Mouse (Mus musculus) heart, postnatal 4 days (tissue): ENCODE measurements around the gene Lxn. TPM values are rescaled to one million over a fixed set of nuclear protein-coding genes. Genes with fewer than 3 reads are reported as not detected.

ENCODE experiments used
- DNase-seq: peaks from one replicate; pipeline ENCODE4 v3.0.0; 2021
- total RNA-seq, 2 experiments: library from RNA; stranded (reverse); gene quantifications; 2 replicates each; pipeline ENCODE4 v1.2.3; 2021

Lxn gene
- total RNA-seq, 2 experiments from 2014 or later = 23.1 to 23.4 TPM

GRCm38 (mm10) chr3:67459881-67460280, 3.8 kb downstream of the Lxn start:
- DNase-seq = no peak

DNA sequence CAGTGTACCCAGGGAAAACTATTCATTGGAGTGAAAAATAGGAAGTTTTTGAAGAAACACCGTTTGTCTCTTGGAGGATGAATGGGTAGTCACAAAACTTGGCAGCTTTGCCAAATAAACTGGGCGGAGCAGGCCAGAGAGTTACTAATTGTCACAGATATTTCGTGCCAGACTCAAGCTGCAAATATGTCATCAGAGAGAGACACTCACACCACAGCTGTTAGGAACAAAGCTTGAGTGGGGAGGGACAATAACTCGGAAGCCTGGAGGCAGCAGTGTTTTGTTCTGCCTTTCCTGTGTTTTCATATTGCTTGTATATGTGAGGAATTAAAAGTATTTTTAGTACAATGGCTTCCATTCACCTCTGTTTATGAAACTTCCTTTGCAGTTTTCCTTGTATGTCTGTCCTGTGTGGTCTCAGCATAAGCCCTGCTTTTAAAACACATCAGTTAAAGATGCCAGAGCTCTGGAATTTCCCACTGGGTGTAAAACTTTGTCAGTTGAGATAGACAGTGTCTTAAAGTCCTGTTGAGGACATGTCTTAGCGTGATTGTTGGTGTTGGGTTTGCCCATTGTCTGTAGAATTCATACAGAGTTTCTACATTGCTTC, 13.0 kb downstream of the Lxn start:
- peak; percentile 21 for DNase-seq

GRCm38 (mm10) chr3:67449660-67450059, 14.1 kb downstream of the Lxn start:
- DNase-seq = no peak

DNA sequence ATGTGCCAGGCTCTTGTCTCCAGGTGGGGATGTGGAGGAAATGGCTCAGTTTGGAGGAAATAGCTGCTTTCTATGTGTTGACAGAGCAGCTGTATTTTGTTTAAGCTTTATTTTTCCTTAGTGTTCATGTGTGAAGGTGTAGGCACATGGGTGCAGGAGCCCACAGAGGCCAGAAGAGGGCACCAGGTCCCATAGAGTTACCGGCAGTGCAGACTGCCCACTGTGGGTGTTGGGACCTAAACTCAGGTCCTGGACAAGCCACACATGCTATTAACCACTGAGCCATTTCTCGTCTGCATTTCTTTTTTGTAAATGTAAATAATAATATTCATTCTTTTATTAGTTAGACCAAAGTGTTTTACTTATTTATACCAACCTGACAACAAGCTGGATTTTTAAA, 16.6 kb downstream of the Lxn start:
- DNase-seq = no peak

DNA sequence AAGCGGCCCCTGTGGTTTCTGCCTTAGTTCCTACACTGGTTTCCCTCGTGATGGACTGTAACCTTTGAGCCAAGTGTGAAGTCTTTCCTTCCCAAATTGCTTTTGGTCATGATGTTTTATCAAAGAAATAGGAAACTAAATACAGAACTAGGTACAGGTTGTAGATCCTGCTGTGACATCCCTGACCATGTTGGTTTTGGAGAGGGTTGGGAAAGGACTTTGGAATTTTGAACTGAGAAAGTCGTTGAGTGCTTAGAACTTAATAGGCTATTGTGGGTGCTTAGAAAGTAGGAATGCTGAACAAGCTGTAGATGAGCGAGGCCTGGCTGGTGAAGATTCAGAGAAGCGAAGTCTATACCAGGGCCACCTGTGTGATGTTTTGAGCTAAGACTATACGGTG, 29.7 kb downstream of the Lxn start:
- DNase-seq = no peak

GRCm38 (mm10) chr3:67429999-67430380, 33.7 kb downstream of the Lxn start, which contains the start of gene Gfm1:
Gfm1 (plus strand) TSS chr3:67430096.
- DNase-seq = peak; percentile 92

DNA sequence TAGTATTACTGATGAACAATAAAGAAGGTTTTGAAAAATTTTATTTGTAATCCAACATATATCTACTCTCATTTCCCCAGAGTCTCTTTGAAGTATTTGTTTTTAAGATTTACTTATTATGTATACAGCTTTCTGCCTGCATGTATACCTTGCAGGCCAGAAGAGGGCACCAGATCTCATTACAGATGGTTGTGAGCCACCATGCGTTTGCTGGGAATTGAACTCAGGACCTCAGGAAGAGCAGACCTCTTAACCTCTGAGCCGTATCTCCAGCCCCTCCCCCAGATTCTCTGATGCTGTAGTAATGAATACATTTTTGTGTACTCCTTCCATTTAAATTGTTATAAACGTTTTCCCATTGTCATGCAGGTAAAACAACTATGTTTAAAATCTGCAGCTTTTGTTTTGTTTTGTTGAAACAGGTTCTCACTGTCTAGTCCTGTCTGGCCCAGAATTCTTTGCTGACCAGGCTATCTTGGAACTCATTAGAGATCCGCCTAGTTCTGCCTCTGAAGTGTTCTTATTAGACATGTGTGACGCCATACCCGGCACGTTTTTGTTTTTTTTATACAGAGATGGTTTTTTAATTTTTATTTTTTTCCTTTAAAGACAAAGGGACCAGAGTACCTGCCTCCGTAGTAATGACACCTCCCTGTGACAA, 34.3 kb downstream of the Lxn start:
- no peak for DNase-seq

Other genes starting within 250 kb of the Lxn start
- gene Mlf1, start 89.8 kb downstream of the Lxn start, total RNA-seq = 100 to 1,000 TPM; 390 to 439 TPM
- not detected for gene Gm17402, start 88.8 kb downstream of the Lxn start, total RNA-seq
- 100 to 1,000 TPM; 188 to 203 TPM for gene Gfm1, start 33.8 kb downstream of the Lxn start, total RNA-seq
- 1 to 10 TPM; 1.0 TPM for gene Rarres1, start 51.6 kb upstream of the Lxn start, total RNA-seq
- gene Mfsd1, start 118.8 kb upstream of the Lxn start, total RNA-seq = 10 to 100 TPM; 36.8 to 38.2 TPM